Mouse (Mus musculus) inflammation-experienced regulatory T-cells, adult 16 weeks (primary cell): ENCODE data around the gene Cadm3. TPM values are rescaled to one million over a fixed set of nuclear protein-coding genes. Genes with fewer than 3 reads are reported as not detected.

ENCODE experiments used
- polyA plus RNA-seq: library from polyadenylated mRNA; unstranded; fragments of 100-300 nt; shearing (Covaris generic); gene quantifications from one replicate; pipeline ENCODE4 v1.2.1, GENCODE M21; 2017

Gene Cadm3
- polyA plus RNA-seq, result not detected

DNA sequence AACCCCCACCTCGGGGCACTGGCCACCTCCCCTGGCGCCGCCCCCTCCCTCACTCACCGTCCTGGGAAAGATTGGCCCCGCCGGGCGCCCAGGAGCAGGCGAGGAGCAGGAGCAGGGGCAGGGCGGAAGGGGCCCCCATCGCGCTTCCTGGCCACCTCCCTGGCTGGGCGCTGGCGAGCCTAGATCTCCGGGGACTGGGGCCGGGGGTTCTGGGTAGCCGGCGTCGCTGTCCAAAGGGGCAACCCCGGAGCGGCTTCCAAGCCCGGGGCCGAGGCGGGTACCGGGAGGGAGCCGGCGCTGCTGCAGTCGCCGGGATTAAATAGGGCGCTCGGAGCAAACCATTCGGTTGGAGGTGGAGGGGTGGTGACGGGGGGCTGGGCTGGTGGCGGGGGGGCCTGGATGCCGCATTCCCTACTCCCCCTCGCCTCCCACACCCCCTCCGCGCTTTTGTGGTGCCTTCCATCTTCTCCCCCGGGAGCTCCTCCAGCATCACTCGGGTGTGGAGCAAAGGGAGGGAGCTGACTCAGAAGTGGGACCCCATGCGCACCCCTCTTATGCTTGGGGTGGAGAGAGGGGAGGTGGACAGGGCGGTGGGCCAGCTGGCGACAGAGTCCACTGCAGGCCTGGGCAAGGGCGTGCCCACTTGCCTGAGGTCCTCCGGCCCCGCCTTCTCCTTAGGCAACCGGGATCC lies at the start of gene Cadm3:
Gene Cadm3 (minus strand): TSS at position 340 of the 691 bp plus-strand sequence.

GRCm38 (mm10) chr1:173350372-173350957 lies 17.0 kb downstream of the Cadm3 start, which contains the start of gene Aim2:
Gene Aim2, plus strand, starts transcription at chr1:173350879.

DNA sequence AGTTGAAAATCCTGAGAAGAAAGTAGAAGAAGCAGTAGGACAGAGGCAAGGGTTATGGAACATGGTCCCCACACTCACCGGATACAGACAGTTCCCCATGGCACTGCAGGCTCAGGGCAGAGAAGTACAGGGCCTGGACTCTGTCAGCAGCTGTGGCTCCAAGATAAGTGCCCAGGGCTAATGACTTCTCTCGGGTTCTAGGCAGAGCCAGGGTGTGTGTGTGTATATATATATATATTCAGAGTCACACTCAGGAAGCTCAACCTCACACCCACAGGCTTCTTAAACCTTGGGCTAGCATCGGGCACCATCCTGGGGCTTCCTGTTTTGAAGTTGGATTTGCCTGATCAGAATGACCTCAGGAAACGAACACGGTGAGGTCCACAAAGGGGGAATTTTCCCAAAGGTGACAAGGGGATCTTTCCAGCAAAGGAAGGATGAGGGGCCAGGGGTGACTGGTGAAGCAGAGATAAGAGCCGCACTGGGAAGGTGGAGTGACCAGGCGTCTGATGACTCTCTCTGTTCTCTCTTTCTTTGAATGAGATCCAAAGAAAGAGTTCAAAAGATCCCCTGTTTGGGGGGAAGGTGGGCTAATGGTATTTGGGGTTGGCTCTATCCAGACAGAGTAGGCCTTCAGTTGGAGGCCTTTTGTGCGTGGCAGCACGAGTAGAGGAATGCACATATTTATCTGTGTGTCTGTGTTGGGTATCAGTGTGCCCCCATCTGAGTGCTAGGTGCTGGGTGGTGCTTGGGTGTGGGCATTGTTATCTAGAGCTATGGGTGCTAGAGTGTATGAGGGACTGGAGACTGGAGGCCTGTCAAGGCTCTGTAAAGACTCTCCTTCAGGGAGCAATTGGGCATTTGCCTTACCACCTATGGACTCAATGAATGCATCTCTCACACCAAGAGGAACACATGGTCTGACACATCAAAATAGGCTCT lies 33.9 kb downstream of the Cadm3 start, which contains the start of gene Ackr1:
Gene Ackr1 (minus strand): TSS at position 439 of the 942 bp plus-strand sequence.

Other genes with a start within 250 kb of the Cadm3 start
- not detected for gene Olfr1408, start 230.3 kb downstream of the Cadm3 start, polyA plus RNA-seq
- 0.18 TPM for gene Olfr1406, start 177.1 kb downstream of the Cadm3 start, polyA plus RNA-seq
- not detected for gene Olfr218, start 169.9 kb downstream of the Cadm3 start, polyA plus RNA-seq
- not detected for gene Olfr1404, start 155.3 kb downstream of the Cadm3 start, polyA plus RNA-seq
- gene Fcer1a, start 140.5 kb downstream of the Cadm3 start, polyA plus RNA-seq, result not detected
- not detected for gene Olfr418, start 101.7 kb downstream of the Cadm3 start, polyA plus RNA-seq
- not detected for gene Mptx2, start 89.9 kb downstream of the Cadm3 start, polyA plus RNA-seq
- not detected for gene Ackr1, start 33.9 kb downstream of the Cadm3 start, polyA plus RNA-seq
- gene Aim2, start 16.8 kb downstream of the Cadm3 start, polyA plus RNA-seq, result 83.0 TPM
- gene Ifi206, start 123.3 kb upstream of the Cadm3 start, polyA plus RNA-seq, result 124 TPM
- 32.4 TPM for gene Ifi214, start 168.3 kb upstream of the Cadm3 start, polyA plus RNA-seq
- gene Ifi213, start 231.6 kb upstream of the Cadm3 start, polyA plus RNA-seq, result 86.1 TPM